Mouse (Mus musculus) midbrain, embryonic 10.5 days (tissue): ENCODE data around the gene Krtap10-4. TPM values are rescaled to one million over a fixed set of nuclear protein-coding genes. Genes with fewer than 3 reads are reported as not detected.
"Not testable (repeated sequence)": the region's sequence is repeated elsewhere in the genome, so short reads cannot be mapped to it uniquely, and the experiment has no call there.

Source experiments
- DNase-seq: peaks from one replicate; pipeline ENCODE4 v3.0.0-alpha.2; 2017; ENCODE audit warnings: low spot score
- H3K27ac ChIP-seq: fragments of 300-500 bp; sonication (generic); replicated peaks from 2 replicates; pipeline ENCODE4 v1.5.1; 2016; ENCODE audit warnings: mild to moderate bottlenecking
- H3K27me3 ChIP-seq: fragments of 300-500 bp; sonication (generic); 2 replicates; pipeline ENCODE4 v1.6.1; 2016; ENCODE audit warnings: low read depth, mild to moderate bottlenecking; ENCODE audit not compliant: poor library complexity, severe bottlenecking
- H3K36me3 ChIP-seq: fragments of 300-500 bp; sonication (generic); 2 replicates; pipeline ENCODE4 v1.6.1; 2016; ENCODE audit warnings: mild to moderate bottlenecking, moderate library complexity
- H3K4me1 ChIP-seq: fragments of 300-500 bp; sonication (generic); 2 replicates; pipeline ENCODE4 v1.6.1; 2016
- H3K4me3 ChIP-seq: fragments of 300-500 bp; sonication (generic); 2 replicates; pipeline ENCODE4 v1.5.1; 2016; ENCODE audit warnings: mild to moderate bottlenecking, moderate library complexity
- H3K9me3 ChIP-seq: fragments of 300-500 bp; sonication (generic); replicated peaks from 2 replicates; pipeline ENCODE4 v1.6.1; 2016; ENCODE audit warnings: mild to moderate bottlenecking
- WGBS: fragments of 180-500 bp; shearing (Covaris S2); methylation state at CpG from one replicate; pipeline ENCODE4 v1.1.7; 2016; 5-methylcytosine and 5-hydroxymethylcytosine counted together
- polyA plus RNA-seq: library from polyadenylated mRNA; unstranded; fragments of >200 nt; fragmentation: Nextera tagmentation; extraction: Ambion mirVana; gene quantifications from 2 replicates; pipeline ENCODE4 v1.2.1, GENCODE M21; 2016

Krtap10-4 gene
- polyA plus RNA-seq, 1 experiment from 2014 or later = not detected

DNA sequence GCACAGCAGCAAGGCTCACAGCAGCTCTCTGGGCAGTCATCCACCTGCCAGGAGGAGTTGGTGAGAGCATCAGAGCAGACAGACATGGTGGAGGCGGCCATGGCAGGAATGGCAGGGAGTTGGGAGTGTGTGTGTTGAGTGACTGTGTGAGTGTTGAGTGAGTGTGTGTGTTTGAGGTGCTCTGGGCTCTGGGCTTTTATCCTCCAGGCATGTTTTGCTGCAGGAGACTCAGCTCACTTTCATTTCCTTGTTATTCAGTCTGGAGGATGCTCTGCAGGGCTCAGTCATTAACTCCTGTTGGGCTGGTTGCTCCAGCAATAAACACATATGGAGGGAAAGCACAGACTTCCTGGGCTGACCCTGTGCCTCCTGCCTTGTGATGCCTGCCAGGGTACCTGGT, 50.1 kb downstream of the Krtap10-4 start, which contains the start of gene Gm7138:
TSS of gene Gm7138 (minus strand) at position 101 of the 400 bp plus-strand sequence.
- not testable (repeated sequence) for DNase-seq, H3K27me3 ChIP-seq, H3K4me1 ChIP-seq, H3K27ac ChIP-seq, H3K9me3 ChIP-seq, H3K36me3 ChIP-seq, H3K4me3 ChIP-seq
- WGBS = 59% methylated on average over 1 of the region's 1 CpGs

Other genes with a start within 250 kb of the Krtap10-4 start
- gene Pttg1ip, start 245.4 kb downstream of the Krtap10-4 start, polyA plus RNA-seq = 67.0 and 69.9 TPM in 2 replicates
- gene Sumo3, start 221.0 kb downstream of the Krtap10-4 start, polyA plus RNA-seq = 403 and 425 TPM in 2 replicates
- 2.2 and 2.4 TPM in 2 replicates for gene Gm49325, start 220.9 kb downstream of the Krtap10-4 start, polyA plus RNA-seq
- 104 and 107 TPM in 2 replicates for gene Ube2g2, start 204.8 kb downstream of the Krtap10-4 start, polyA plus RNA-seq
- gene Tspear, start 140.5 kb downstream of the Krtap10-4 start, polyA plus RNA-seq = 0.84 and 0.97 TPM in 2 replicates
- gene Gm19402, start 136.3 kb downstream of the Krtap10-4 start, polyA plus RNA-seq = not detected in 2 replicates
- not detected in 2 replicates for gene Gm9508, start 129.9 kb downstream of the Krtap10-4 start, polyA plus RNA-seq
- gene Gm10272, start 120.5 kb downstream of the Krtap10-4 start, polyA plus RNA-seq = not detected in 2 replicates
- not detected in 2 replicates for gene Gm10024, start 115.6 kb downstream of the Krtap10-4 start, polyA plus RNA-seq
- not detected in 2 replicates for gene Gm10142, start 111.3 kb downstream of the Krtap10-4 start, polyA plus RNA-seq
- gene Krtap12-1, start 106.5 kb downstream of the Krtap10-4 start, polyA plus RNA-seq = not detected in 2 replicates
- not detected in 2 replicates for gene Gm10100, start 100.6 kb downstream of the Krtap10-4 start, polyA plus RNA-seq
- gene Gm18596, start 84.5 kb downstream of the Krtap10-4 start, polyA plus RNA-seq = not detected in 2 replicates
- gene Gm9736, start 75.7 kb downstream of the Krtap10-4 start, polyA plus RNA-seq = not detected in 2 replicates
- gene Gm3233, start 67.4 kb downstream of the Krtap10-4 start, polyA plus RNA-seq = not detected in 2 replicates
- not detected in 2 replicates for gene Gm3238, start 55.8 kb downstream of the Krtap10-4 start, polyA plus RNA-seq
- gene Gm7138, start 50.2 kb downstream of the Krtap10-4 start, polyA plus RNA-seq = not detected in 2 replicates
- gene Gm3250, start 44.6 kb downstream of the Krtap10-4 start, polyA plus RNA-seq = not detected in 2 replicates
- not detected in 2 replicates for gene Gm7137, start 38.9 kb downstream of the Krtap10-4 start, polyA plus RNA-seq
- gene Gm9639, start 32.0 kb downstream of the Krtap10-4 start, polyA plus RNA-seq = not detected in 2 replicates
- gene Gm19668, start 28.0 kb downstream of the Krtap10-4 start, polyA plus RNA-seq = not detected in 2 replicates
- gene Gm9507, start 15.3 kb downstream of the Krtap10-4 start, polyA plus RNA-seq = not detected in 2 replicates
- gene Gm2696, start 12.4 kb downstream of the Krtap10-4 start, polyA plus RNA-seq = not detected in 2 replicates
- gene Krtap10-10, start 8.9 kb upstream of the Krtap10-4 start, polyA plus RNA-seq = not detected in 2 replicates
- gene Gm36176, start 19.7 kb upstream of the Krtap10-4 start, polyA plus RNA-seq = not detected in 2 replicates
- gene Gm10318, start 25.8 kb upstream of the Krtap10-4 start, polyA plus RNA-seq = not detected in 2 replicates
- not detected in 2 replicates for gene Gm3285, start 34.9 kb upstream of the Krtap10-4 start, polyA plus RNA-seq
- gene Lrrc3, start 75.4 kb upstream of the Krtap10-4 start, polyA plus RNA-seq = 2.3 and 3.2 TPM in 2 replicates
- 0.84 and 0.88 TPM in 2 replicates for gene Trpm2, start 143.5 kb upstream of the Krtap10-4 start, polyA plus RNA-seq
- 39.6 and 39.8 TPM in 2 replicates for gene 1810043G02Rik, start 151.4 kb upstream of the Krtap10-4 start, polyA plus RNA-seq
- 203 and 242 TPM in 2 replicates for gene Pfkl, start 183.0 kb upstream of the Krtap10-4 start, polyA plus RNA-seq
- 0.12 and 0.14 TPM in 2 replicates for gene Dnmt3l, start 214.9 kb upstream of the Krtap10-4 start, polyA plus RNA-seq
- gene Aire, start 216.5 kb upstream of the Krtap10-4 start, polyA plus RNA-seq = 0.12 and 0.19 TPM in 2 replicates
- gene Icosl, start 242.2 kb upstream of the Krtap10-4 start, polyA plus RNA-seq = 2.2 and 2.6 TPM in 2 replicates